Comparison of ENCODE assay signal across 30 mouse cellular contexts in genomic region chr7:142282847-142283246, GRCm38 (mm10). TPM values are rescaled to one million over a fixed set of nuclear protein-coding genes. Genes with fewer than 3 reads are reported as not detected.
A peak's percentile ranks its signal among the peaks of the same experiment; 100 is the strongest.
DNase-seq lines count a peak whose midpoint lies in the region; ATAC-seq and TF ChIP-seq lines count a peak whose summit lies in the region.
"Not testable (repeated sequence)": the region's sequence is repeated elsewhere in the genome, so short reads cannot be mapped to it uniquely, and the experiment has no call there.
"Had no signal": no experiment of that assay in that cellular context is flagged by ENCODE, and none has a peak within 500 bp of the region (broad histone marks: within the 10 kb centered on the region; RNA-seq: fewer than 3 reads in every experiment).

No protein-coding gene starts in this region.

- H3K4me3 ChIP-seq in heart, embryonic 13.5 days: peak overlapping the region; percentile 66
- not testable (repeated sequence) for H3K4me3 ChIP-seq in kidney, adult 2 months (ENCODE audit: insufficient read depth, low read depth, low read length); kidney, postnatal 0 days (replicated peaks; ENCODE audit: low read depth, low read length); lung, embryonic 15.5 days
- peak overlapping the region; percentile 62 for H3K4me3 ChIP-seq in testis, adult 2 months (ENCODE audit: control insufficient read depth, low read depth, low read length)

- peak overlapping the region; percentile 70 for H3K9ac ChIP-seq in heart, embryonic 13.5 days
- 0 out of 2 replicates have a peak overlapping the region, but pooled peaks have one; percentile 18 for H3K9ac ChIP-seq in kidney, postnatal 0 days (ENCODE audit: low read depth, low read length)
- H3K9ac ChIP-seq in lung, embryonic 15.5 days: not testable (repeated sequence)

- H3K4me2 ChIP-seq in heart, embryonic 13.5 days: peak overlapping the region; percentile 88
- peak overlapping the region; percentile 84 for H3K4me2 ChIP-seq in kidney, postnatal 0 days (ENCODE audit: low read length)
- H3K4me2 ChIP-seq in lung, embryonic 15.5 days: peak overlapping the region; percentile 87; the same call in 1 of the 2 replicates

- H3K27ac ChIP-seq in heart, embryonic 13.5 days (replicated peaks): peak overlapping the region; percentile 20; the same call in 1 of the 2 replicates
- not testable (repeated sequence) for H3K27ac ChIP-seq in kidney, adult 2 months (ENCODE audit: insufficient read depth, low read depth, low read length); lung, embryonic 15.5 days
- H3K27ac ChIP-seq in kidney, postnatal 0 days: 0 out of 2 replicates have a peak overlapping the region, but pooled peaks have one; percentile 8
- H3K27ac ChIP-seq in testis, adult 2 months (ENCODE audit: control insufficient read depth, insufficient read depth, low read depth, low read length): peak overlapping the region; percentile 84

- DNase-seq in adrenal gland, postnatal 10 days: peak; percentile 31
- DNase-seq in embryo, embryonic 9.5 days (ENCODE audit: extremely low spot score): peak; percentile 22
- peak; percentile 26 for DNase-seq in kidney, adult 2 months
- not testable (repeated sequence) for DNase-seq in kidney, postnatal 0 days (ENCODE audit: low spot score)

- TF ChIP-seq CTCF in kidney, adult 2 months (conservative IDR thresholded peaks at IDR 0.05; ENCODE audit: insufficient read depth, insufficient read length, low read depth, low read length); kidney, postnatal 0 days (IDR thresholded peaks at IDR 0.05; ENCODE audit: low read depth); testis, adult 2 months (IDR thresholded peaks at IDR 0.05; ENCODE audit: control insufficient read depth, insufficient read depth, insufficient replicate concordance, low read depth, low read length): not testable (repeated sequence)

- not testable (repeated sequence) for H3K36me3 ChIP-seq in heart, embryonic 13.5 days; kidney, adult 2 months (ENCODE audit: control insufficient read depth, insufficient read depth, low read length); kidney, postnatal 0 days (ENCODE audit: insufficient read depth, low read length); lung, embryonic 15.5 days; testis, adult 2 months (ENCODE audit: control insufficient read depth, insufficient read depth, low read length)

- not testable (repeated sequence) for H3K27me3 ChIP-seq in heart, embryonic 13.5 days (replicated peaks); kidney, adult 2 months (replicated peaks; ENCODE audit: control insufficient read depth, insufficient read depth, low read length); kidney, postnatal 0 days (ENCODE audit: insufficient read depth, low read length); lung, embryonic 15.5 days; testis, adult 2 months (ENCODE audit: control insufficient read depth, insufficient read depth, low read length)

- TF ChIP-seq POLR2A in kidney, adult 2 months (IDR thresholded peaks at IDR 0.05; ENCODE audit: low read depth, low read length); testis, adult 2 months (IDR thresholded peaks at IDR 0.05; ENCODE audit: control insufficient read depth, low read depth, low read length): not testable (repeated sequence)

- peaks cover 34% of the 10 kb centered on the region for H3K4me1 ChIP-seq in heart, embryonic 13.5 days
- not testable (repeated sequence) for H3K4me1 ChIP-seq in kidney, adult 2 months (ENCODE audit: control insufficient read depth, insufficient read depth, low read length); kidney, postnatal 0 days (replicated peaks; ENCODE audit: insufficient read depth, low read length); testis, adult 2 months (ENCODE audit: control insufficient read depth, insufficient read depth, low read length)
- peaks cover 16% of the 10 kb centered on the region for H3K4me1 ChIP-seq in lung, embryonic 15.5 days

- ATAC-seq in heart, embryonic 13.5 days (ENCODE audit: extremely low read depth, insufficient number of reproducible peaks, low FRiP score, low TSS enrichment); kidney, postnatal 0 days (replicated peaks; ENCODE audit: low FRiP score, low read depth); lung, embryonic 15.5 days (ENCODE audit: borderline replicate concordance, extremely low read depth, low FRiP score, low TSS enrichment): not testable (repeated sequence)

- not testable (repeated sequence) for H3K9me3 ChIP-seq in heart, embryonic 13.5 days; kidney, postnatal 0 days (replicated peaks; ENCODE audit: low read length); lung, embryonic 15.5 days

- WGBS in heart, embryonic 13.5 days: 15% methylated on average over 2 of the region's 2 CpGs
- WGBS in kidney, adult 2 months: 86% methylated on average over 2 of the region's 2 CpGs
- WGBS in kidney, postnatal 0 days: 36% methylated on average over 2 of the region's 2 CpGs
- WGBS in lung, embryonic 15.5 days: 19% methylated on average over 2 of the region's 2 CpGs

RNA-seq across cellular contexts. Expression of gene Gm4559, which starts 8.7 kb away (rescaled TPM):
- not detected for total RNA-seq in adrenal gland, postnatal 10 days (2021)
- polyA plus RNA-seq in heart, embryonic 13.5 days (2015; fragmentation: Nextera tagmentation; extraction: Ambion mirVana): not detected in 2 replicates
- polyA plus RNA-seq in kidney, adult 2 months (2012; rRNA removed): not detected in 2 replicates
- polyA plus RNA-seq in kidney, postnatal 0 days (2015; fragmentation: Nextera tagmentation; extraction: Ambion mirVana): not detected in 2 replicates
- not detected in 2 replicates for polyA plus RNA-seq in lung, embryonic 15.5 days (2015; fragmentation: Nextera tagmentation; extraction: Ambion mirVana)
- polyA plus RNA-seq in testis, adult 2 months (2012; rRNA removed): not detected in 2 replicates
- total RNA-seq: adrenal gland, adult 18-20 months; ES-E14; gastrocnemius, postnatal 25 days; heart, adult 18-20 months; hematopoietic stem cell, adult 5-6 weeks; left cerebral cortex, adult 18-20 months; left cerebral cortex, postnatal 25 days had no signal
- polyA plus RNA-seq: embryonic facial prominence, embryonic 13.5 days; erythroblast, embryonic 14.5 days; forebrain, embryonic 12.5 days; heart, postnatal 0 days; hindbrain, embryonic 16.5 days; intestine, postnatal 0 days; large intestine, adult 2 months; limb, embryonic 15.5 days; liver, embryonic 15.5 days; lung, postnatal 0 days; macrophage; midbrain, embryonic 16.5 days; myocyte; neural tube, embryonic 13.5 days; stomach, embryonic 16.5 days; urinary bladder, adult 2 months had no signal

RNA-seq across cellular contexts. Expression of gene Krtap5-1, which starts 14.1 kb away (rescaled TPM):
- not detected for total RNA-seq in adrenal gland, postnatal 10 days (2021)
- polyA plus RNA-seq in heart, embryonic 13.5 days (2015; fragmentation: Nextera tagmentation; extraction: Ambion mirVana): not detected in 2 replicates
- polyA plus RNA-seq in kidney, adult 2 months (2012; rRNA removed): not detected in 2 replicates
- not detected in 2 replicates for polyA plus RNA-seq in kidney, postnatal 0 days (2015; fragmentation: Nextera tagmentation; extraction: Ambion mirVana)
- polyA plus RNA-seq in lung, embryonic 15.5 days (2015; fragmentation: Nextera tagmentation; extraction: Ambion mirVana): not detected in 2 replicates
- polyA plus RNA-seq in testis, adult 2 months (2012; rRNA removed): not detected in 2 replicates
- total RNA-seq: adrenal gland, adult 18-20 months; ES-E14; gastrocnemius, postnatal 25 days; heart, adult 18-20 months; hematopoietic stem cell, adult 5-6 weeks; left cerebral cortex, adult 18-20 months; left cerebral cortex, postnatal 25 days had no signal
- polyA plus RNA-seq: embryonic facial prominence, embryonic 13.5 days; erythroblast, embryonic 14.5 days; forebrain, embryonic 12.5 days; heart, postnatal 0 days; hindbrain, embryonic 16.5 days; intestine, postnatal 0 days; large intestine, adult 2 months; limb, embryonic 15.5 days; liver, embryonic 15.5 days; lung, postnatal 0 days; macrophage; midbrain, embryonic 16.5 days; myocyte; neural tube, embryonic 13.5 days; stomach, embryonic 16.5 days; urinary bladder, adult 2 months had no signal

RNA-seq across cellular contexts. Expression of gene Krtap5-4, which starts 20.5 kb away (rescaled TPM):
- not detected for total RNA-seq in adrenal gland, postnatal 10 days (2021)
- not detected in 2 replicates for polyA plus RNA-seq in heart, embryonic 13.5 days (2015; fragmentation: Nextera tagmentation; extraction: Ambion mirVana)
- polyA plus RNA-seq in kidney, adult 2 months (2012; rRNA removed): not detected in 2 replicates
- not detected in 2 replicates for polyA plus RNA-seq in kidney, postnatal 0 days (2015; fragmentation: Nextera tagmentation; extraction: Ambion mirVana)
- not detected in 2 replicates for polyA plus RNA-seq in lung, embryonic 15.5 days (2015; fragmentation: Nextera tagmentation; extraction: Ambion mirVana)
- polyA plus RNA-seq in testis, adult 2 months (2012; rRNA removed): not detected in 2 replicates
- total RNA-seq: adrenal gland, adult 18-20 months; ES-E14; gastrocnemius, postnatal 25 days; heart, adult 18-20 months; hematopoietic stem cell, adult 5-6 weeks; left cerebral cortex, adult 18-20 months; left cerebral cortex, postnatal 25 days had no signal
- polyA plus RNA-seq: embryonic facial prominence, embryonic 13.5 days; erythroblast, embryonic 14.5 days; forebrain, embryonic 12.5 days; heart, postnatal 0 days; hindbrain, embryonic 16.5 days; intestine, postnatal 0 days; large intestine, adult 2 months; limb, embryonic 15.5 days; liver, embryonic 15.5 days; lung, postnatal 0 days; macrophage; midbrain, embryonic 16.5 days; myocyte; neural tube, embryonic 13.5 days; stomach, embryonic 16.5 days; urinary bladder, adult 2 months had no signal

RNA-seq across cellular contexts. Expression of gene Gm2431, which starts 24.7 kb away (rescaled TPM):
- not detected for total RNA-seq in adrenal gland, postnatal 10 days (2021)
- polyA plus RNA-seq in heart, embryonic 13.5 days (2015; fragmentation: Nextera tagmentation; extraction: Ambion mirVana): not detected in 2 replicates
- not detected in 2 replicates for polyA plus RNA-seq in kidney, adult 2 months (2012; rRNA removed)
- polyA plus RNA-seq in kidney, postnatal 0 days (2015; fragmentation: Nextera tagmentation; extraction: Ambion mirVana): not detected in 2 replicates
- polyA plus RNA-seq in lung, embryonic 15.5 days (2015; fragmentation: Nextera tagmentation; extraction: Ambion mirVana): not detected in 2 replicates
- not detected in 2 replicates for polyA plus RNA-seq in testis, adult 2 months (2012; rRNA removed)
- total RNA-seq: adrenal gland, adult 18-20 months; ES-E14; gastrocnemius, postnatal 25 days; heart, adult 18-20 months; hematopoietic stem cell, adult 5-6 weeks; left cerebral cortex, adult 18-20 months; left cerebral cortex, postnatal 25 days had no signal
- polyA plus RNA-seq: embryonic facial prominence, embryonic 13.5 days; erythroblast, embryonic 14.5 days; forebrain, embryonic 12.5 days; heart, postnatal 0 days; hindbrain, embryonic 16.5 days; intestine, postnatal 0 days; large intestine, adult 2 months; limb, embryonic 15.5 days; liver, embryonic 15.5 days; lung, postnatal 0 days; macrophage; midbrain, embryonic 16.5 days; myocyte; neural tube, embryonic 13.5 days; stomach, embryonic 16.5 days; urinary bladder, adult 2 months had no signal

RNA-seq across cellular contexts. Expression of gene Gm40460, which starts 42.0 kb away (rescaled TPM):
- not detected for total RNA-seq in adrenal gland, postnatal 10 days (2021)
- polyA plus RNA-seq in heart, embryonic 13.5 days (2015; fragmentation: Nextera tagmentation; extraction: Ambion mirVana): not detected in 2 replicates
- not detected in 2 replicates for polyA plus RNA-seq in kidney, adult 2 months (2012; rRNA removed)
- polyA plus RNA-seq in kidney, postnatal 0 days (2015; fragmentation: Nextera tagmentation; extraction: Ambion mirVana): not detected in 2 replicates
- not detected in 2 replicates for polyA plus RNA-seq in lung, embryonic 15.5 days (2015; fragmentation: Nextera tagmentation; extraction: Ambion mirVana)
- polyA plus RNA-seq in testis, adult 2 months (2012; rRNA removed): not detected in 2 replicates
- total RNA-seq: adrenal gland, adult 18-20 months; ES-E14; gastrocnemius, postnatal 25 days; heart, adult 18-20 months; hematopoietic stem cell, adult 5-6 weeks; left cerebral cortex, adult 18-20 months; left cerebral cortex, postnatal 25 days had no signal
- polyA plus RNA-seq: embryonic facial prominence, embryonic 13.5 days; erythroblast, embryonic 14.5 days; forebrain, embryonic 12.5 days; heart, postnatal 0 days; hindbrain, embryonic 16.5 days; intestine, postnatal 0 days; large intestine, adult 2 months; limb, embryonic 15.5 days; liver, embryonic 15.5 days; lung, postnatal 0 days; macrophage; midbrain, embryonic 16.5 days; myocyte; neural tube, embryonic 13.5 days; stomach, embryonic 16.5 days; urinary bladder, adult 2 months had no signal
